Mouse (Mus musculus): ENCODE measurements around the gene Ifna2. TPM values are rescaled to one million over a fixed set of nuclear protein-coding genes. Genes with fewer than 3 reads are reported as not detected.
A peak's percentile ranks its signal among the peaks of the same experiment; 100 is the strongest.

Ifna2 gene
- polyA plus RNA-seq, 1 experiment from 2014 or later = not detected

GRCm38 (mm10) chr4:88644359-88644758 is 39.4 kb downstream of the Ifna2 start, which contains the start of gene Ifna13:
Gene Ifna13 (minus strand): TSS chr4:88644459.
- Histone ChIP-seq H3K4me2 (no peak within 1 kb of the TSS), H3K9me3 (replicated peaks) (no peaks in the 10 kb centered on the region), H3K4me3 (replicated peaks) (no peak within 1 kb of the TSS), H3K9ac (no peak within 1 kb of the TSS), H3K4me1 (replicated peaks) (no peaks in the 10 kb centered on the region), H3K36me3 (no peaks in the 10 kb centered on the region), H3K27ac (no peak within 1 kb of the TSS), H3K27me3 (no peaks in the 10 kb centered on the region)
- ATAC-seq (ENCODE audit: low read depth) = no peak
- no peak for DNase-seq
- 31% methylated on average over 2 of the region's 2 CpGs for WGBS (ENCODE audit: insufficient replicate concordance)

GRCm38 (mm10) chr4:88642526-88642925 is 41.2 kb downstream of the Ifna2 start:
- Histone ChIP-seq H3K27ac (no peak overlapping the region), H3K4me1 (replicated peaks) (no peaks in the 10 kb centered on the region), H3K4me2 (no peak overlapping the region), H3K36me3 (no peaks in the 10 kb centered on the region), H3K9ac (no peak overlapping the region), H3K27me3 (no peaks in the 10 kb centered on the region), H3K4me3 (replicated peaks) (no peak overlapping the region), H3K9me3 (replicated peaks) (no peaks in the 10 kb centered on the region)
- DNase-seq (no peak), ATAC-seq (ENCODE audit: low read depth) (no peak)
- 26% methylated on average over 2 of the region's 2 CpGs for WGBS (ENCODE audit: insufficient replicate concordance)

- H3K4me2 ChIP-seq = peak overlapping the region; percentile 55
- no peak overlapping the region for H3K9ac ChIP-seq
- no peaks in the 10 kb centered on the region for H3K36me3 ChIP-seq
- peak overlapping the region; percentile 47 for H3K4me3 ChIP-seq (replicated peaks)
- H3K9me3 ChIP-seq (replicated peaks) = no peaks in the 10 kb centered on the region
- DNase-seq (peak; percentile 49), ATAC-seq (ENCODE audit: low read depth) (peak; percentile 87)
- WGBS (ENCODE audit: insufficient replicate concordance) = 18% methylated on average over 11 of the region's 11 CpGs
- H3K27ac ChIP-seq = no peak overlapping the region
- no peaks in the 10 kb centered on the region for H3K4me1 ChIP-seq (replicated peaks)
- H3K27me3 ChIP-seq = no peaks in the 10 kb centered on the region
Measured at GRCm38 (mm10) chr4:88641077-88641831, 42.5 kb downstream of the Ifna2 start.

GRCm38 (mm10) chr4:88640704-88641076 is 43.0 kb downstream of the Ifna2 start:
- WGBS (ENCODE audit: insufficient replicate concordance) = 45% methylated on average over 8 of the region's 8 CpGs
- Histone ChIP-seq H3K9me3 (replicated peaks) (no peaks in the 10 kb centered on the region), H3K4me3 (replicated peaks) (peak overlapping the region; percentile 47), H3K4me1 (replicated peaks) (no peaks in the 10 kb centered on the region), H3K27me3 (no peaks in the 10 kb centered on the region), H3K9ac (no peak overlapping the region), H3K36me3 (no peaks in the 10 kb centered on the region), H3K27ac (no peak overlapping the region), H3K4me2 (peak overlapping the region; percentile 55)
- ATAC-seq (ENCODE audit: low read depth) (no peak), DNase-seq (no peak)

- no peak within 1 kb of the TSS for H3K27ac ChIP-seq
- 73% methylated on average over 4 of the region's 4 CpGs for WGBS (ENCODE audit: insufficient replicate concordance)
- H3K9me3 ChIP-seq (replicated peaks) = no peaks in the 10 kb centered on the region
- no peak for ATAC-seq (ENCODE audit: low read depth)
- H3K4me1 ChIP-seq (replicated peaks) = no peaks in the 10 kb centered on the region
- DNase-seq = no peak
- no peak within 1 kb of the TSS for H3K4me2 ChIP-seq
- no peak within 1 kb of the TSS for H3K4me3 ChIP-seq (replicated peaks)
- no peaks in the 10 kb centered on the region for H3K36me3 ChIP-seq
- H3K9ac ChIP-seq = no peak within 1 kb of the TSS
- no peaks in the 10 kb centered on the region for H3K27me3 ChIP-seq
Measured at GRCm38 (mm10) chr4:88634311-88634710, 49.4 kb downstream of the Ifna2 start, which contains the start of gene C87499. Gene C87499 (minus strand): TSS chr4:88634411.

Other genes starting within 250 kb of the Ifna2 start
- gene Hacd4, start 245.0 kb downstream of the Ifna2 start, polyA plus RNA-seq (2015; fragmentation: Nextera tagmentation; extraction: Ambion mirVana) = 5.2 and 5.6 TPM in 2 replicates
- not detected in 2 replicates for gene Ifnb1, start 161.1 kb downstream of the Ifna2 start, polyA plus RNA-seq (2015; fragmentation: Nextera tagmentation; extraction: Ambion mirVana)
- gene Ifna15, start 125.7 kb downstream of the Ifna2 start, polyA plus RNA-seq (2015; fragmentation: Nextera tagmentation; extraction: Ambion mirVana) = not detected in 2 replicates
- gene Ifna14, start 112.1 kb downstream of the Ifna2 start, polyA plus RNA-seq (2015; fragmentation: Nextera tagmentation; extraction: Ambion mirVana) = not detected in 2 replicates
- not detected in 2 replicates for gene Ifna9, start 91.5 kb downstream of the Ifna2 start, polyA plus RNA-seq (2015; fragmentation: Nextera tagmentation; extraction: Ambion mirVana)
- gene Ifna12, start 80.5 kb downstream of the Ifna2 start, polyA plus RNA-seq (2015; fragmentation: Nextera tagmentation; extraction: Ambion mirVana) = not detected in 2 replicates
- not detected in 2 replicates for gene C87499, start 49.5 kb downstream of the Ifna2 start, polyA plus RNA-seq (2015; fragmentation: Nextera tagmentation; extraction: Ambion mirVana)
- not detected in 2 replicates for gene Ifna13, start 39.5 kb downstream of the Ifna2 start, polyA plus RNA-seq (2015; fragmentation: Nextera tagmentation; extraction: Ambion mirVana)
- gene Ifna16, start 7.0 kb downstream of the Ifna2 start, polyA plus RNA-seq (2015; fragmentation: Nextera tagmentation; extraction: Ambion mirVana) = not detected in 2 replicates
- gene Ifnab, start 7.4 kb upstream of the Ifna2 start, polyA plus RNA-seq (2015; fragmentation: Nextera tagmentation; extraction: Ambion mirVana) = not detected in 2 replicates
- 0.25 and 0.29 TPM in 2 replicates for gene Gm26566, start 37.9 kb upstream of the Ifna2 start, polyA plus RNA-seq (2015; fragmentation: Nextera tagmentation; extraction: Ambion mirVana)
- gene Klhl9, start 38.6 kb upstream of the Ifna2 start, polyA plus RNA-seq (2015; fragmentation: Nextera tagmentation; extraction: Ambion mirVana) = 24.6 and 33.1 TPM in 2 replicates
- gene Gm13271, start 71.0 kb upstream of the Ifna2 start, polyA plus RNA-seq (2015; fragmentation: Nextera tagmentation; extraction: Ambion mirVana) = not detected in 2 replicates
- gene Gm13283, start 76.2 kb upstream of the Ifna2 start, polyA plus RNA-seq (2015; fragmentation: Nextera tagmentation; extraction: Ambion mirVana) = not detected in 2 replicates
- gene Gm13290, start 89.9 kb upstream of the Ifna2 start, polyA plus RNA-seq (2015; fragmentation: Nextera tagmentation; extraction: Ambion mirVana) = not detected in 2 replicates
- not detected in 2 replicates for gene Gm13289, start 93.0 kb upstream of the Ifna2 start, polyA plus RNA-seq (2015; fragmentation: Nextera tagmentation; extraction: Ambion mirVana)
- gene Gm13272, start 95.9 kb upstream of the Ifna2 start, polyA plus RNA-seq (2015; fragmentation: Nextera tagmentation; extraction: Ambion mirVana) = not detected in 2 replicates
- not detected in 2 replicates for gene Ifnz, start 98.2 kb upstream of the Ifna2 start, polyA plus RNA-seq (2015; fragmentation: Nextera tagmentation; extraction: Ambion mirVana)
- gene Gm13276, start 101.8 kb upstream of the Ifna2 start, polyA plus RNA-seq (2015; fragmentation: Nextera tagmentation; extraction: Ambion mirVana) = 0.23 TPM in 1 of 2 replicates, not detected in the other
- not detected in 2 replicates for gene Gm13277, start 104.7 kb upstream of the Ifna2 start, polyA plus RNA-seq (2015; fragmentation: Nextera tagmentation; extraction: Ambion mirVana)
- gene Gm13278, start 107.6 kb upstream of the Ifna2 start, polyA plus RNA-seq (2015; fragmentation: Nextera tagmentation; extraction: Ambion mirVana) = not detected in 2 replicates
- gene Gm13275, start 110.6 kb upstream of the Ifna2 start, polyA plus RNA-seq (2015; fragmentation: Nextera tagmentation; extraction: Ambion mirVana) = not detected in 2 replicates
- not detected in 2 replicates for gene Gm13279, start 113.5 kb upstream of the Ifna2 start, polyA plus RNA-seq (2015; fragmentation: Nextera tagmentation; extraction: Ambion mirVana)
- 0.25 and 0.31 TPM in 2 replicates for gene Gm13285, start 115.8 kb upstream of the Ifna2 start, polyA plus RNA-seq (2015; fragmentation: Nextera tagmentation; extraction: Ambion mirVana)
- not detected in 2 replicates for gene Gm13287, start 119.3 kb upstream of the Ifna2 start, polyA plus RNA-seq (2015; fragmentation: Nextera tagmentation; extraction: Ambion mirVana)
- gene Gm13288, start 121.6 kb upstream of the Ifna2 start, polyA plus RNA-seq (2015; fragmentation: Nextera tagmentation; extraction: Ambion mirVana) = not detected in 2 replicates
- not detected in 2 replicates for gene Ifna7, start 132.3 kb upstream of the Ifna2 start, polyA plus RNA-seq (2015; fragmentation: Nextera tagmentation; extraction: Ambion mirVana)
- not detected in 2 replicates for gene Ifna11, start 136.0 kb upstream of the Ifna2 start, polyA plus RNA-seq (2015; fragmentation: Nextera tagmentation; extraction: Ambion mirVana)
- gene Ifna6, start 143.5 kb upstream of the Ifna2 start, polyA plus RNA-seq (2015; fragmentation: Nextera tagmentation; extraction: Ambion mirVana) = not detected in 2 replicates
- not detected in 2 replicates for gene Ifna5, start 151.6 kb upstream of the Ifna2 start, polyA plus RNA-seq (2015; fragmentation: Nextera tagmentation; extraction: Ambion mirVana)
- not detected in 2 replicates for gene Ifna4, start 157.9 kb upstream of the Ifna2 start, polyA plus RNA-seq (2015; fragmentation: Nextera tagmentation; extraction: Ambion mirVana)
- not detected in 2 replicates for gene Ifna1, start 166.2 kb upstream of the Ifna2 start, polyA plus RNA-seq (2015; fragmentation: Nextera tagmentation; extraction: Ambion mirVana)
- gene Ifne, start 196.3 kb upstream of the Ifna2 start, polyA plus RNA-seq (2015; fragmentation: Nextera tagmentation; extraction: Ambion mirVana) = not detected in 2 replicates

Data from liver, embryonic 13.5 days (tissue).